Mouse (Mus musculus) frontal cortex, adult (tissue): ENCODE measurements around the gene Olfr1458.

ENCODE experiments used
- ATAC-seq: cut with Nextera tagmentation; 2 replicates; pipeline ENCODE4 v1.9.2; 2017; ENCODE audit warnings: mild to moderate bottlenecking, moderate library complexity, mixed read lengths; ENCODE audit not compliant: low TSS enrichment

Olfr1458 gene

GRCm38 (mm10) chr19:13106675-13107074, at the start of gene Olfr1458:
Gene Olfr1458 (minus strand): TSS chr19:13106775.
- no peak for ATAC-seq

- no peak for ATAC-seq
These were observed 42.9 kb upstream of the Olfr1458 start, which contains the start of gene Olfr1459 for GRCm38 (mm10) chr19:13149449-13149848. Gene Olfr1459 (minus strand): TSS chr19:13149549.

- ATAC-seq: no peak
These were observed 8.8 kb downstream of the Olfr1458 start, which contains the start of gene Olfr1457 for GRCm38 (mm10) chr19:13097791-13098190. Gene Olfr1457 (minus strand): TSS chr19:13097891.

- no peak for ATAC-seq
These were observed 12.7 kb downstream of the Olfr1458 start for GRCm38 (mm10) chr19:13093908-13094307.

DNA sequence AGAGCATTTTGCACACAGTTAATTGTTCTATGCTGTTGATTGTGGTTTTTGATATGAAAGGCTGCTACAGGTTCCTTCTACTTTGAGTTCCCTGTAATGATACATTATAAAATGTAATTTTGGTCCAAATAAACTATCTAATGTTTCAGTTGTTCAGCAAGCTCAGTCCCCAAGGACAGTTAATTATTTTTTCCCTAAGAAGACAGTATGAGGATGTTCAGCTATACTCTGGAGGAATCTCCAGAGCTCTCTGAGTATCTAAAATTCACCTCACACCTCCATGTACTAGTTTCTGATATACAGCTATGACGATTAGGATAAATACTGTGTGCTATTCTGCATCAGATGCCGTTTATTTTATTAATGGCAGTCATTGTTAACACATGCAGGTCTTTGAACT, 46.3 kb downstream of the Olfr1458 start, which contains the start of gene Olfr1454:
Olfr1454 (plus strand) TSS at position 301 of the 400 bp plus-strand sequence.
- no peak for ATAC-seq
